Mouse (Mus musculus) CH12.LX (cell line): ENCODE data around the gene Insig2.

Source experiments
- CTCF ChIP-seq, 2 experiments: IDR thresholded peaks in 1 of 2; conservative IDR thresholded peaks in 1 of 2; 2 replicates each; pipeline ENCODE4 v1.5.1; 2011 to 2012; ENCODE audit warnings: low read depth in 2 of 2, low read length in 2 of 2, improper control_type of control experiment in 1 of 2, inconsistent platforms in 1 of 2, mild to moderate bottlenecking in 1 of 2, moderate library complexity in 1 of 2
- JUND ChIP-seq: conservative IDR thresholded peaks from 2 replicates; pipeline ENCODE4 v1.6.1; 2011; ENCODE audit warnings: low read depth, low read length, improper control_type of control experiment
- MYC ChIP-seq: IDR thresholded peaks from 2 replicates; pipeline ENCODE4 v1.6.1; 2011; ENCODE audit warnings: low read depth, mild to moderate bottlenecking, improper control_type of control experiment, low read length
- USF1 ChIP-seq: IDR thresholded peaks from 2 replicates; pipeline ENCODE4 v1.6.1; 2014; ENCODE audit warnings: low read depth, mild to moderate bottlenecking, inconsistent platforms, low read length, improper control_type of control experiment

DNA sequence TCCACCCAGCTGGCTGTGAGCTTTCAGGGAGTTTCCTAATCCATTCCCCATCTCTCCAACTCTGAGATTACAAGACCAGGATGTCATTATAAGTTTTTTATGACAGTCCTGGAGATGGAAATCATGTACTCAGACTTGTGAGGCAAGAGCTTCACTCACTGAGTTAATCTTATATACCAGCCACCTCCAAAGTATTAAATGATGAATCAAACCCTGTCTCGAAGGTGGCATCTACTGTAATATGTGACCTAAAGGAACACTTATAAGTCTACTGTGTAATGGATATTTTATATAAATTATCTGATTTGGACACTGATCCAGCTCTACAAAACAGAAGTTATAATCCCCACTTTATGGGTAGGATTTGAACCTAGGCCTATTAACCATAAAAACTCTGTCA lies 40.3 kb upstream of the Insig2 start:
- no peak for TF ChIP-seq USF1
- TF ChIP-seq MYC = no peak
- no peak for TF ChIP-seq CTCF (conservative IDR thresholded peaks at IDR 0.05 in 1 of 2, IDR thresholded peaks at IDR 0.05 in 1 of 2; ENCODE audit: low read depth in 2 of 2, low read length in 2 of 2)
- TF ChIP-seq JUND = no peak
